ENCODE assay signal across 8 mouse cellular contexts in genomic region chr19:53312336-53312871, GRCm38 (mm10). TPM values are rescaled to one million over a fixed set of nuclear protein-coding genes. Genes with fewer than 3 reads are reported as not detected.
DNase-seq lines count a peak whose midpoint lies in the region; ATAC-seq and TF ChIP-seq lines count a peak whose summit lies in the region.

No protein-coding gene starts in this region.

- no peaks in the 10 kb centered on the region for H3K36me3 ChIP-seq in kidney, adult 2 months (ENCODE audit: control insufficient read depth, insufficient read depth, low read length)
- H3K36me3 ChIP-seq in limb, embryonic 15.5 days: no peaks in the 10 kb centered on the region
- no peaks in the 10 kb centered on the region for H3K36me3 ChIP-seq in midbrain, embryonic 16.5 days (ENCODE audit: control insufficient read depth, insufficient read depth, low read length)

- ATAC-seq in limb, embryonic 15.5 days (ENCODE audit: insufficient number of reproducible peaks, low FRiP score, low TSS enrichment, low read depth): no peak
- ATAC-seq in midbrain, embryonic 16.5 days: 0 out of 2 replicates have a peak, but pooled peaks have one; percentile 11

- peak overlapping the region; percentile 90 for H3K27ac ChIP-seq in kidney, adult 2 months (ENCODE audit: insufficient read depth, low read depth, low read length)
- H3K27ac ChIP-seq in limb, embryonic 15.5 days: peak overlapping the region; percentile 98
- H3K27ac ChIP-seq in midbrain, embryonic 16.5 days (ENCODE audit: low read length): peak overlapping the region; percentile 95

- under 1% methylated on average over 26 of the region's 26 CpGs for WGBS in kidney, adult 2 months
- WGBS in limb, embryonic 15.5 days: 0% methylated on average over 25 of the region's 26 CpGs
- under 1% methylated on average over 23 of the region's 26 CpGs for WGBS in midbrain, embryonic 16.5 days

- peak overlapping the region; percentile 91 for H3K4me2 ChIP-seq in limb, embryonic 15.5 days
- H3K4me2 ChIP-seq in midbrain, embryonic 16.5 days (ENCODE audit: low read length): peak overlapping the region; percentile 89

- TF ChIP-seq CTCF in kidney, adult 2 months (conservative IDR thresholded peaks at IDR 0.05; ENCODE audit: insufficient read depth, insufficient read length, low read depth, low read length): no peak

- no peaks in the 10 kb centered on the region for H3K27me3 ChIP-seq in kidney, adult 2 months (replicated peaks; ENCODE audit: control insufficient read depth, insufficient read depth, low read length)
- H3K27me3 ChIP-seq in limb, embryonic 15.5 days: no peaks in the 10 kb centered on the region
- no peaks in the 10 kb centered on the region for H3K27me3 ChIP-seq in midbrain, embryonic 16.5 days (ENCODE audit: control insufficient read depth, insufficient read depth, low read depth, low read length)

- H3K4me3 ChIP-seq in kidney, adult 2 months (ENCODE audit: insufficient read depth, low read depth, low read length): peak overlapping the region; percentile 82
- peak overlapping the region; percentile 92 for H3K4me3 ChIP-seq in limb, embryonic 15.5 days
- H3K4me3 ChIP-seq in midbrain, embryonic 16.5 days (ENCODE audit: low read depth, low read length): peak overlapping the region; percentile 98

- H3K9ac ChIP-seq in limb, embryonic 15.5 days: peak overlapping the region; percentile 85
- H3K9ac ChIP-seq in midbrain, embryonic 16.5 days (ENCODE audit: low read depth, low read length): peak overlapping the region; percentile 87

- peak; percentile 57 for DNase-seq in urinary bladder, adult 2 months (ENCODE audit: low spot score)
- no peak for DNase-seq in urinary bladder, postnatal 25 days (ENCODE audit: low spot score)
- peak; percentile 73 for DNase-seq in embryo, embryonic 11 days
- DNase-seq in heart, adult 18-20 months: peak; percentile 78 to 86
- DNase-seq in kidney, adult 2 months: peak; percentile 62
- peak; percentile 49 to 79 for DNase-seq in spleen, postnatal 4 days (ENCODE audit: low spot score in 2 of 2)

- no peaks in the 10 kb centered on the region for H3K4me1 ChIP-seq in kidney, adult 2 months (ENCODE audit: control insufficient read depth, insufficient read depth, low read length)
- peaks cover 16% of the 10 kb centered on the region for H3K4me1 ChIP-seq in limb, embryonic 15.5 days
- H3K4me1 ChIP-seq in midbrain, embryonic 16.5 days (ENCODE audit: control insufficient read depth, insufficient read depth, low read length): peaks cover 14% of the 10 kb centered on the region

- TF ChIP-seq POLR2A in kidney, adult 2 months (IDR thresholded peaks at IDR 0.05; ENCODE audit: low read depth, low read length): no peak

- no peaks in the 10 kb centered on the region for H3K9me3 ChIP-seq in limb, embryonic 15.5 days
- no peaks in the 10 kb centered on the region for H3K9me3 ChIP-seq in midbrain, embryonic 16.5 days (replicated peaks; ENCODE audit: control insufficient read depth, low read length, poor library complexity, severe bottlenecking)

RNA-seq across cellular contexts. Expression of gene Mxi1, which starts 2.1 kb away (rescaled TPM):
- 37.6 and 43.3 TPM in 2 replicates for polyA plus RNA-seq in urinary bladder, adult 2 months (2012; rRNA removed)
- 10 to 100 TPM; 37.8 to 42.7 TPM for total RNA-seq in heart, adult 18-20 months (2021)
- polyA plus RNA-seq in kidney, adult 2 months (2012; rRNA removed): 38.9 and 41.7 TPM in 2 replicates
- polyA plus RNA-seq in limb, embryonic 15.5 days (2015; fragmentation: Nextera tagmentation; extraction: Ambion mirVana): 35.4 and 40.1 TPM in 2 replicates
- 37.2 and 40.8 TPM in 2 replicates for polyA plus RNA-seq in midbrain, embryonic 16.5 days (2015; fragmentation: Nextera tagmentation; extraction: Ambion mirVana)

RNA-seq across cellular contexts. Expression of gene Gm10197, which starts 59.2 kb away (rescaled TPM):
- polyA plus RNA-seq in urinary bladder, adult 2 months (2012; rRNA removed): not detected in 2 replicates
- not detected for total RNA-seq in heart, adult 18-20 months (2021)
- not detected in 2 replicates for polyA plus RNA-seq in kidney, adult 2 months (2012; rRNA removed)
- polyA plus RNA-seq in limb, embryonic 15.5 days (2015; fragmentation: Nextera tagmentation; extraction: Ambion mirVana): 2.2 TPM in 1 of 2 replicates, not detected in the other
- not detected in 2 replicates for polyA plus RNA-seq in midbrain, embryonic 16.5 days (2015; fragmentation: Nextera tagmentation; extraction: Ambion mirVana)
